20 mouse cellular contexts compared by ENCODE assay signal in genomic region chr10:6366182-6366581, GRCm38 (mm10).
A peak's percentile ranks its signal among the peaks of the same experiment; 100 is the strongest.
DNase-seq lines count a peak whose midpoint lies in the region; ATAC-seq lines count a peak whose summit lies in the region.
"Had no signal": no experiment of that assay in that cellular context is flagged by ENCODE, and none has a peak within 500 bp of the region (broad histone marks: within the 10 kb centered on the region; RNA-seq: fewer than 3 reads in every experiment).

No protein-coding gene starts in this region.

- DNase-seq in heart, adult 11 months: no peak
- DNase-seq in heart, adult 8-10 months (ENCODE audit: low spot score): no peak
- no peak for DNase-seq in frontal cortex, postnatal 25 days (ENCODE audit: low spot score in 2 of 2)
- DNase-seq: adrenal gland, postnatal 10 days; cerebellum, adult 11 months; cerebellum, adult 9-10 months; cerebellum, postnatal 25 days; forebrain, postnatal 0 days; gastrocnemius, adult 2 months; gastrocnemius, postnatal 25 days; kidney, adult 8-10 months had no signal

- H3K4me2 ChIP-seq in heart, embryonic 11.5 days: no peak overlapping the region
- no peak overlapping the region for H3K4me2 ChIP-seq in heart, embryonic 15.5 days
- H3K4me2 ChIP-seq in neural tube, embryonic 12.5 days (replicated peaks): no peak overlapping the region
- H3K4me2 ChIP-seq in neural tube, embryonic 15.5 days: no peak overlapping the region
- H3K4me2 ChIP-seq: forebrain, embryonic 13.5 days; hindbrain, embryonic 12.5 days had no signal

- H3K4me1 ChIP-seq in heart, embryonic 11.5 days (ENCODE audit: control insufficient read depth, insufficient read depth, low read length): no peaks in the 10 kb centered on the region
- H3K4me1 ChIP-seq in heart, embryonic 15.5 days (replicated peaks): peaks cover 3% of the 10 kb centered on the region; the same call in 1 of the 2 replicates
- H3K4me1 ChIP-seq in neural tube, embryonic 12.5 days: no peaks in the 10 kb centered on the region
- H3K4me1 ChIP-seq in neural tube, embryonic 15.5 days: no peaks in the 10 kb centered on the region
- H3K4me1 ChIP-seq: forebrain, embryonic 13.5 days; hindbrain, embryonic 12.5 days had no signal

- H3K9me3 ChIP-seq in heart, embryonic 11.5 days (replicated peaks; ENCODE audit: control insufficient read depth, low read length): no peaks in the 10 kb centered on the region
- no peaks in the 10 kb centered on the region for H3K9me3 ChIP-seq in heart, embryonic 15.5 days (replicated peaks)
- no peaks in the 10 kb centered on the region for H3K9me3 ChIP-seq in neural tube, embryonic 12.5 days
- H3K9me3 ChIP-seq in neural tube, embryonic 15.5 days (replicated peaks): no peaks in the 10 kb centered on the region
- H3K9me3 ChIP-seq: forebrain, embryonic 13.5 days; hindbrain, embryonic 12.5 days had no signal

- no peaks in the 10 kb centered on the region for H3K27me3 ChIP-seq in heart, embryonic 11.5 days (ENCODE audit: control insufficient read depth, insufficient read depth, low read length)
- H3K27me3 ChIP-seq in heart, embryonic 15.5 days: no peaks in the 10 kb centered on the region
- no peaks in the 10 kb centered on the region for H3K27me3 ChIP-seq in neural tube, embryonic 12.5 days (replicated peaks)
- no peaks in the 10 kb centered on the region for H3K27me3 ChIP-seq in neural tube, embryonic 15.5 days (replicated peaks)
- H3K27me3 ChIP-seq: forebrain, embryonic 13.5 days; hindbrain, embryonic 12.5 days had no signal

- WGBS in heart, embryonic 11.5 days (ENCODE audit: insufficient replicate concordance): 40% methylated on average over 4 of the region's 4 CpGs
- 32% methylated on average over 4 of the region's 4 CpGs for WGBS in heart, embryonic 15.5 days
- WGBS in neural tube, embryonic 12.5 days: 83% methylated on average over 4 of the region's 4 CpGs
- WGBS in neural tube, embryonic 15.5 days: 86% methylated on average over 4 of the region's 4 CpGs

- no peak overlapping the region for H3K9ac ChIP-seq in heart, embryonic 11.5 days (ENCODE audit: low read depth, low read length)
- H3K9ac ChIP-seq in heart, embryonic 15.5 days: no peak overlapping the region
- no peak overlapping the region for H3K9ac ChIP-seq in neural tube, embryonic 12.5 days
- no peak overlapping the region for H3K9ac ChIP-seq in neural tube, embryonic 15.5 days (replicated peaks)
- H3K9ac ChIP-seq: forebrain, embryonic 13.5 days; forebrain, postnatal 0 days; hindbrain, embryonic 12.5 days had no signal

- peak; percentile 78 for ATAC-seq in heart, embryonic 11.5 days (replicated peaks; ENCODE audit: insufficient number of reproducible peaks, low FRiP score, low TSS enrichment)
- peak; percentile 66; the same call in 1 of the 2 replicates for ATAC-seq in heart, embryonic 15.5 days (replicated peaks; ENCODE audit: insufficient number of reproducible peaks, insufficient read depth, low FRiP score, low read depth)
- 0 out of 2 replicates have a peak, but pooled peaks have one; percentile 13 for ATAC-seq in neural tube, embryonic 12.5 days (ENCODE audit: low FRiP score, low read depth)
- ATAC-seq in neural tube, embryonic 15.5 days (ENCODE audit: low FRiP score): no peak
- ATAC-seq: forebrain, embryonic 13.5 days; forebrain, postnatal 0 days; hindbrain, embryonic 16.5 days; inflammation-experienced regulatory T-cells, adult 6 months; intestine, postnatal 0 days had no signal

- no peaks in the 10 kb centered on the region for H3K36me3 ChIP-seq in heart, embryonic 11.5 days (ENCODE audit: control insufficient read depth, insufficient read depth, low read length)
- no peaks in the 10 kb centered on the region for H3K36me3 ChIP-seq in heart, embryonic 15.5 days
- no peaks in the 10 kb centered on the region for H3K36me3 ChIP-seq in neural tube, embryonic 12.5 days
- H3K36me3 ChIP-seq in neural tube, embryonic 15.5 days: no peaks in the 10 kb centered on the region
- H3K36me3 ChIP-seq: hindbrain, embryonic 12.5 days had no signal

- no peak overlapping the region for H3K4me3 ChIP-seq in heart, embryonic 11.5 days (ENCODE audit: low read depth, low read length)
- no peak overlapping the region for H3K4me3 ChIP-seq in heart, embryonic 15.5 days
- H3K4me3 ChIP-seq in neural tube, embryonic 12.5 days: no peak overlapping the region
- no peak overlapping the region for H3K4me3 ChIP-seq in neural tube, embryonic 15.5 days (replicated peaks)
- H3K4me3 ChIP-seq: forebrain, embryonic 13.5 days; gastrocnemius, adult 2 months; hindbrain, embryonic 12.5 days had no signal

- no peak overlapping the region for H3K27ac ChIP-seq in heart, embryonic 11.5 days (ENCODE audit: low read depth, low read length)
- H3K27ac ChIP-seq in heart, embryonic 15.5 days: no peak overlapping the region
- no peak overlapping the region for H3K27ac ChIP-seq in neural tube, embryonic 12.5 days
- no peak overlapping the region for H3K27ac ChIP-seq in neural tube, embryonic 15.5 days (replicated peaks)
- H3K27ac ChIP-seq: forebrain, embryonic 13.5 days; gastrocnemius, adult 2 months; hindbrain, embryonic 12.5 days had no signal
